Mouse (Mus musculus) liver, postnatal 0 days (tissue): ENCODE measurements around the gene Klf12.

Experiments used
- CTCF ChIP-seq: sonication (generic); IDR thresholded peaks from 2 replicates; pipeline ENCODE4 v1.5.1; 2016; ENCODE audit warnings: antibody characterized with exemption, low read depth
- EP300 ChIP-seq: IDR thresholded peaks from 2 replicates; pipeline ENCODE4 v1.6.1; 2016; ENCODE audit warnings: antibody characterized with exemption, low read depth, mild to moderate bottlenecking

GRCm38 (mm10) chr14:100260531-100260930 is 23.9 kb downstream of the Klf12 start:
- TF ChIP-seq CTCF (no peak), EP300 (no peak)
